Mouse (Mus musculus) embryonic facial prominence, embryonic 11.5 days (tissue): ENCODE measurements around the gene Cmip. TPM values are rescaled to one million over a fixed set of nuclear protein-coding genes. Genes with fewer than 3 reads are reported as not detected.

Experiments used
- ATAC-seq: fragments of 200-750 bp; cut with Nextera tagmentation; replicated peaks from 2 replicates; pipeline ENCODE4 v1.8.0; 2017; ENCODE audit warnings: low read depth; ENCODE audit not compliant: insufficient number of reproducible peaks, low FRiP score, low TSS enrichment
- DNase-seq: peaks from one replicate; pipeline ENCODE4 v3.0.0-alpha.2; 2015; ENCODE audit warnings: low spot score
- H3K27ac ChIP-seq: fragments of 300-500 bp; sonication (generic); replicated peaks from 2 replicates; pipeline ENCODE4 v1.5.1; 2014; ENCODE audit warnings: mild to moderate bottlenecking, low read depth, low read length, control low read depth
- H3K27me3 ChIP-seq: fragments of 300-500 bp; sonication (generic); 2 replicates; pipeline ENCODE4 v1.6.1; 2014; ENCODE audit warnings: mild to moderate bottlenecking, low read length, moderate library complexity, mixed read lengths; ENCODE audit not compliant: control insufficient read depth, insufficient read depth
- H3K36me3 ChIP-seq: fragments of 300-500 bp; sonication (generic); replicated peaks from 2 replicates; pipeline ENCODE4 v1.6.1; 2014; ENCODE audit warnings: low read depth, mild to moderate bottlenecking, low read length, moderate library complexity, mixed read lengths; ENCODE audit not compliant: control insufficient read depth, insufficient read depth
- H3K4me1 ChIP-seq: fragments of 300-500 bp; sonication (generic); 2 replicates; pipeline ENCODE4 v1.6.1; 2014; ENCODE audit warnings: low read length, mixed read lengths; ENCODE audit not compliant: control insufficient read depth, insufficient read depth
- H3K4me2 ChIP-seq: fragments of 300-500 bp; sonication (generic); 2 replicates; pipeline ENCODE4 v1.6.1; 2014; ENCODE audit warnings: low read depth, mild to moderate bottlenecking, control low read depth, low read length, moderate library complexity
- H3K4me3 ChIP-seq: fragments of 300-500 bp; sonication (generic); 2 replicates; pipeline ENCODE4 v1.5.1; 2014; ENCODE audit warnings: low read depth, low read length, control low read depth
- H3K9ac ChIP-seq: fragments of 300-500 bp; sonication (generic); replicated peaks from 2 replicates; pipeline ENCODE4 v1.6.1; 2014; ENCODE audit warnings: mild to moderate bottlenecking, control low read depth, low read length
- H3K9me3 ChIP-seq: fragments of 300-500 bp; sonication (generic); replicated peaks from 2 replicates; pipeline ENCODE4 v1.6.1; 2016; ENCODE audit warnings: mild to moderate bottlenecking, low read length, inconsistent platforms, mixed read lengths; ENCODE audit not compliant: control insufficient read depth
- WGBS: fragments of 180-500 bp; shearing (Covaris S2); extraction: QIAGEN DNeasy Blood & Tissue Kit; methylation state at CpG from one replicate; pipeline ENCODE4 v1.1.7; 2014; 5-methylcytosine and 5-hydroxymethylcytosine counted together
- polyA plus RNA-seq: library from polyadenylated mRNA; unstranded; fragments of >200 nt; fragmentation: Nextera tagmentation; extraction: Ambion mirVana; gene quantifications from 2 replicates; pipeline ENCODE4 v1.2.1, GENCODE M21; 2014

Gene Cmip
- polyA plus RNA-seq, 1 experiment from 2014 or later, result 20.4 TPM

DNA sequence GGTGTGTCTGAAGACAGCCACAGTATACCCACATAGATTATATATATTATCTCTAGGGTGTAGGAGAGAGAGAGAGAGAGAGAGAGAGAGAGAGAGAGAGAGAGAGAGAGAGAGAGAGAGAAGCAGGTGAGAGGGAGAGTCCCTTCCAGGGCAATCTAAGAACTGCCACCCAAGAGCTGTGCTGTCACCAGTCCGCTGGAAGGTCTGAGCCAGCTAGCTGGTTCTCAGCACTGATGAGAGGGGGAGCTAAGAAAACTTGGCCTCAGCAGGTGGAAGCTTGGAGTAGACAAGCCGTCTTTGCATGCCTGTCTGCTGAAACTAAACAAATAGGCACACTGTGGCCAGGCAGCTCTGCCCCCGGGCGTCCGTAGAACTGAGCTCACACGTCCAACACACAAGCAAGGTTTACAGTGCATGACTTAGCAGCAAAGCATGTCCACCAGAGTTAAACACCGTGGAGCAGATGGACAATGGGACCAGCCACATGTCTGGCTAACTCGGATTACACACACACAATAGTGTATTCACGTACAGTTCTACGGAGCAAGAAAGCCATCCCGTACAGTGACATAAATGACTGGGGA is 205.9 kb downstream of the Cmip start:
- DNase-seq, result no peak
- no peak overlapping the region for H3K4me3 ChIP-seq
- H3K36me3 ChIP-seq, result no peaks in the 10 kb centered on the region
- 74% methylated on average over 11 of the region's 11 CpGs for WGBS
- H3K9ac ChIP-seq, result no peak overlapping the region
- H3K27me3 ChIP-seq, result no peaks in the 10 kb centered on the region
- H3K4me1 ChIP-seq, result no peaks in the 10 kb centered on the region
- ATAC-seq, result no peak
- no peak overlapping the region for H3K4me2 ChIP-seq
- no peaks in the 10 kb centered on the region for H3K9me3 ChIP-seq
- H3K27ac ChIP-seq, result no peak overlapping the region

- no peaks in the 10 kb centered on the region for H3K9me3 ChIP-seq
- no peaks in the 10 kb centered on the region for H3K4me1 ChIP-seq
- H3K9ac ChIP-seq, result no peak overlapping the region
- H3K4me3 ChIP-seq, result no peak overlapping the region
- DNase-seq (no peak), ATAC-seq (no peak)
- no peak overlapping the region for H3K27ac ChIP-seq
- no peaks in the 10 kb centered on the region for H3K36me3 ChIP-seq
- whole genome bisulfite sequencing, result 97% methylated on average over 6 of the region's 6 CpGs
- H3K4me2 ChIP-seq, result no peak overlapping the region
- no peaks in the 10 kb centered on the region for H3K27me3 ChIP-seq
Measured at GRCm38 (mm10) chr8:117464525-117464924, 207.7 kb downstream of the Cmip start.

- H3K9ac ChIP-seq, result no peak overlapping the region
- ATAC-seq (peak; percentile 27; the same call in 1 of the 2 replicates), DNase-seq (peak; percentile 90)
- H3K4me1 ChIP-seq, result peaks cover 2% of the 10 kb centered on the region; the same call in 1 of the 2 replicates
- no peaks in the 10 kb centered on the region for H3K9me3 ChIP-seq
- no peak overlapping the region for H3K4me2 ChIP-seq
- H3K27ac ChIP-seq, result no peak overlapping the region
- H3K4me3 ChIP-seq, result no peak overlapping the region
- no peaks in the 10 kb centered on the region for H3K36me3 ChIP-seq
- H3K27me3 ChIP-seq, result no peaks in the 10 kb centered on the region
- WGBS, result 44% methylated on average over 5 of the region's 5 CpGs
Measured at GRCm38 (mm10) chr8:117465250-117465649, 208.4 kb downstream of the Cmip start.

DNA sequence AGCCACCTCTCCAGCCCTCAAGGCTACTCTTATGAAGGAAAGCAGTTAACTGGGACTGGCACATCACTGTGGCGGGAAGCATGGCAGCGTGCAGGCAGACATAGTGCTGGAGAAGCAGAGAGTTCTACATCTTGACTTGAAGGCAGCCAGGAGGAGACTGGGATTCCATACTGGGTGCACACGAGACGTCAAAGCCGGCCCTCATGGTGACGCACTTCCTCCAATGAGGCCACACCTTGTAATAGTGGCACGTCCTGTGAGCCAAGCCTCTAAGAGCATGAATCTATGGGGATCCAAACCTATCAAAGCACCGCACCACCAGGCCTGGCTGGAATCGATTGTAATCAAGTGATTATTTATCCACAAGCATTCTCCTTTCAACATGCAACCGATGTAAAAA is 210.6 kb downstream of the Cmip start:
- peaks cover 2% of the 10 kb centered on the region; the same call in 1 of the 2 replicates for H3K4me1 ChIP-seq
- no peak for DNase-seq
- no peak overlapping the region for H3K4me2 ChIP-seq
- no peak overlapping the region for H3K4me3 ChIP-seq
- no peaks in the 10 kb centered on the region for H3K36me3 ChIP-seq
- H3K27me3 ChIP-seq, result no peaks in the 10 kb centered on the region
- no peak overlapping the region for H3K9ac ChIP-seq
- no peak overlapping the region for H3K27ac ChIP-seq
- 84% methylated on average over 10 of the region's 10 CpGs for WGBS
- no peak for ATAC-seq
- H3K9me3 ChIP-seq, result no peaks in the 10 kb centered on the region

DNA sequence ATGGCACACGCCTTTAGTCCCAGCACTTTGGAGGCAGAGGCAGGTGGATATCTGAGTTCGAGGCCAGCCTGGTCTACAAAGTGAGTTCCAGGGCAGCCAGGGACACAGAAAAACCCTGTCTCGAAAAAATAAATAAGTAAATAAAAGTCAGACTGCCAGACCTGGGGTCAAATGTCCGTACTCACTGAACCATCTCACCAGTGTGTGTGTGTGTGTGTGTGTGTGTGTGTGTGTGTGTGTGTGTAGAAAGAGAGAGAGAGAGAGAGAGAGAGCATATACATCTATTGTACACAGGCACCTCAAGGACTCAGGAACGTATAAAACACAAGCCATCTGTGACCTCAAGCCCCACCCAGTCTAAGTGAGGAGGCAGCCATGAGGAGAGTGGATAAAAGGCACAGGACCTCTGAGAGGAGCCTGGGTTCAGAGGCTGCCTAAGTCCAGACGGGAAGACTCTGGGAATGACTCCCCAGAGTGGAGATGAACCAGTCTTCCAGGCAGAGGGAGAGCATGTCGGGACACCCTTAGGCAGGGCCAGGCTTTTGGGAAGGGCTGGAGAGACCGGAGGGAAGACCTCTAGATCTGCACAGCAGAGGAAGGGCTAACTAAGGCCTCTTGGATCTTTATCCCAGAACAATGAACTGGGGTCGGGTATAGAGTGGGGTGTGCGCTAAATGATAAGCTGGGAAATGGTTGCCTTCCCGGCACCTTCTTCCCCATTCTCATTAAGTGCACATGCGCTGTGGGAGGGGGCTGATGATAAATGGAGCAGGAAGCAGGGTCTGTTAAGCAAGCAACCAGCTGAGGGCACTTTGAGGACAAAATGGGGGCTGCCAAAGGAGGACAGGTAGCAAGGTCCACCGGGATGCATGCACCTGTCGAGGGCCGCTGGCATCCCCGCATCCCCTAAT is 212.8 kb downstream of the Cmip start:
- WGBS, result 31% methylated on average over 16 of the region's 16 CpGs
- peak overlapping the region; percentile 39 for H3K4me2 ChIP-seq
- peak overlapping the region; percentile 35; the same call in 1 of the 2 replicates for H3K27ac ChIP-seq
- H3K4me3 ChIP-seq, result no peak overlapping the region
- H3K36me3 ChIP-seq, result no peaks in the 10 kb centered on the region
- DNase-seq (no peak), ATAC-seq (peak; percentile 20)
- peaks cover 2% of the 10 kb centered on the region; the same call in 1 of the 2 replicates for H3K4me1 ChIP-seq
- no peaks in the 10 kb centered on the region for H3K9me3 ChIP-seq
- no peaks in the 10 kb centered on the region for H3K27me3 ChIP-seq
- H3K9ac ChIP-seq, result peak overlapping the region; percentile 10

GRCm38 (mm10) chr8:117470342-117470781 is 213.5 kb downstream of the Cmip start:
- Histone ChIP-seq H3K36me3 (no peaks in the 10 kb centered on the region), H3K4me3 (no peak overlapping the region), H3K9ac (peak overlapping the region; percentile 10), H3K9me3 (no peaks in the 10 kb centered on the region), H3K4me2 (peak overlapping the region; percentile 39), H3K4me1 (peaks cover 2% of the 10 kb centered on the region; the same call in 1 of the 2 replicates), H3K27me3 (no peaks in the 10 kb centered on the region), H3K27ac (peak overlapping the region; percentile 35; the same call in 1 of the 2 replicates)
- WGBS, result 0% methylated on average over 14 of the region's 14 CpGs
- ATAC-seq (peak; percentile 87), DNase-seq (peak; percentile 91)

DNA sequence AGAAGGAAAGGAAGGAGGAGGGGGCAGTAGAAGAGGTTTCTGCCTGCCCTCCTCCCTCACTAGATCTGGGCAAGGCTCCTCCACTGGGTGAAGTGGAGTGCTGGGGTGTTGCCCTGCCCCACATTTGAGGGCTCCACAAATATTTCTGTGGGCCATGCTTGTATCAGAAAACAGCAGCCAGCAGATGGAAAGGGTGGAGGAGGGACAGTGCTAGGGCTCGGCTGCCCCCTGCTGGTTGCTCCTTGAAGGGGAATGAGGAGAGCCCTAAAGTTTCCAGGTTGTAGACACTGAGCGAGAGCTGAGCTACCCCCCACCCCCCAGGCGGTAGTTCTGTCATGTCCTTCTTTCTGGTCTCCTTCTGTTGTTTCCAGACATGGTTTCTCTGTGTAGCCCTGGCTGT is 214.3 kb downstream of the Cmip start:
- H3K4me1 ChIP-seq, result peaks cover 2% of the 10 kb centered on the region; the same call in 1 of the 2 replicates
- DNase-seq (peak; percentile 83), ATAC-seq (no peak)
- H3K27ac ChIP-seq, result no peak overlapping the region
- H3K9me3 ChIP-seq, result no peaks in the 10 kb centered on the region
- no peak overlapping the region for H3K4me3 ChIP-seq
- H3K9ac ChIP-seq, result no peak overlapping the region
- 20% methylated on average over 3 of the region's 3 CpGs for WGBS
- H3K4me2 ChIP-seq, result no peak overlapping the region
- H3K36me3 ChIP-seq, result no peaks in the 10 kb centered on the region
- H3K27me3 ChIP-seq, result no peaks in the 10 kb centered on the region

- no peak overlapping the region for H3K4me2 ChIP-seq
- WGBS, result 71% methylated on average over 9 of the region's 9 CpGs
Measured at GRCm38 (mm10) chr8:117471655-117472054, 214.8 kb downstream of the Cmip start.

More at GRCm38 (mm10) chr8:117471655-117472054, 214.8 kb downstream of the Cmip start:
- Histone ChIP-seq H3K9ac (no peak overlapping the region), H3K9me3 (no peaks in the 10 kb centered on the region), H3K4me1 (peaks cover 2% of the 10 kb centered on the region; the same call in 1 of the 2 replicates), H3K36me3 (no peaks in the 10 kb centered on the region), H3K4me3 (no peak overlapping the region), H3K27me3 (no peaks in the 10 kb centered on the region), H3K27ac (no peak overlapping the region)
- ATAC-seq, result no peak
- no peak for DNase-seq
